Mouse (Mus musculus): ENCODE data around the gene Ager. TPM values are rescaled to one million over a fixed set of nuclear protein-coding genes. Genes with fewer than 3 reads are reported as not detected.

Gene Ager
- total RNA-seq, 1 experiment from 2014 or later = 19.8 TPM

GRCm38 (mm10) chr17:34627093-34627942 is 29.7 kb downstream of the Ager start:
- ATAC-seq (ENCODE audit: extremely low read depth, insufficient number of reproducible peaks, low FRiP score, poor library complexity, severe bottlenecking) = peak; percentile 31; the same call in 1 of the 2 replicates

GRCm38 (mm10) chr17:34627943-34628643 is 30.4 kb downstream of the Ager start, which contains the start of gene Ppt2:
Ppt2 (minus strand) TSS chr17:34628510.
- no peak for ATAC-seq (ENCODE audit: extremely low read depth, insufficient number of reproducible peaks, low FRiP score, poor library complexity, severe bottlenecking)

- ATAC-seq (ENCODE audit: extremely low read depth, insufficient number of reproducible peaks, low FRiP score, poor library complexity, severe bottlenecking) = no peak
These were observed 30.9 kb downstream of the Ager start for GRCm38 (mm10) chr17:34628644-34628967.

- ATAC-seq (ENCODE audit: extremely low read depth, insufficient number of reproducible peaks, low FRiP score, poor library complexity, severe bottlenecking) = no peak
These were observed 31.6 kb downstream of the Ager start, which contains the start of gene Prrt1 for GRCm38 (mm10) chr17:34629221-34629751. Prrt1 (plus strand) TSS chr17:34629533.

GRCm38 (mm10) chr17:34629796-34630603 is 32.3 kb downstream of the Ager start:
- no peak for ATAC-seq (ENCODE audit: extremely low read depth, insufficient number of reproducible peaks, low FRiP score, poor library complexity, severe bottlenecking)

- no peak for ATAC-seq (ENCODE audit: extremely low read depth, insufficient number of reproducible peaks, low FRiP score, poor library complexity, severe bottlenecking)
These were observed 33.2 kb downstream of the Ager start for GRCm38 (mm10) chr17:34630761-34631301.

GRCm38 (mm10) chr17:34631647-34632046 is 34.0 kb downstream of the Ager start:
- ATAC-seq (ENCODE audit: extremely low read depth, insufficient number of reproducible peaks, low FRiP score, poor library complexity, severe bottlenecking) = no peak

- ATAC-seq (ENCODE audit: extremely low read depth, insufficient number of reproducible peaks, low FRiP score, poor library complexity, severe bottlenecking) = peak; percentile 59
These were observed 34.6 kb downstream of the Ager start for GRCm38 (mm10) chr17:34632261-34632691.

- no peak for ATAC-seq (ENCODE audit: extremely low read depth, insufficient number of reproducible peaks, low FRiP score, poor library complexity, severe bottlenecking)
These were observed 38.0 kb downstream of the Ager start for GRCm38 (mm10) chr17:34635671-34636070.

- ATAC-seq (ENCODE audit: extremely low read depth, insufficient number of reproducible peaks, low FRiP score, poor library complexity, severe bottlenecking) = no peak
These were observed 39.8 kb downstream of the Ager start for GRCm38 (mm10) chr17:34637459-34637858.

- peak; percentile 83 for ATAC-seq (ENCODE audit: extremely low read depth, insufficient number of reproducible peaks, low FRiP score, poor library complexity, severe bottlenecking)
These were observed 42.0 kb downstream of the Ager start for GRCm38 (mm10) chr17:34639461-34640255.

- ATAC-seq (ENCODE audit: extremely low read depth, insufficient number of reproducible peaks, low FRiP score, poor library complexity, severe bottlenecking) = no peak
These were observed 43.3 kb downstream of the Ager start for GRCm38 (mm10) chr17:34640778-34641601.

- no peak for ATAC-seq (ENCODE audit: extremely low read depth, insufficient number of reproducible peaks, low FRiP score, poor library complexity, severe bottlenecking)
These were observed 44.3 kb downstream of the Ager start for GRCm38 (mm10) chr17:34641945-34642344.

GRCm38 (mm10) chr17:34643379-34643778 is 45.7 kb downstream of the Ager start:
- no peak for ATAC-seq (ENCODE audit: extremely low read depth, insufficient number of reproducible peaks, low FRiP score, poor library complexity, severe bottlenecking)

GRCm38 (mm10) chr17:34643944-34644343 is 46.3 kb downstream of the Ager start:
- no peak for ATAC-seq (ENCODE audit: extremely low read depth, insufficient number of reproducible peaks, low FRiP score, poor library complexity, severe bottlenecking)

GRCm38 (mm10) chr17:34644608-34645007 is 46.9 kb downstream of the Ager start, which contains the start of gene Fkbpl:
Fkbpl (plus strand) TSS chr17:34644764.
- peak; percentile 84 for ATAC-seq (ENCODE audit: extremely low read depth, insufficient number of reproducible peaks, low FRiP score, poor library complexity, severe bottlenecking)

- no peak for ATAC-seq (ENCODE audit: extremely low read depth, insufficient number of reproducible peaks, low FRiP score, poor library complexity, severe bottlenecking)
These were observed 47.7 kb downstream of the Ager start for GRCm38 (mm10) chr17:34645256-34645829.

Measured in neutrophil, adult 5-6 weeks (primary cell).